9 mouse cellular contexts compared by ENCODE assay signal in genomic region chr9:58280259-58281109, GRCm38 (mm10). TPM values are rescaled to one million over a fixed set of nuclear protein-coding genes. Genes with fewer than 3 reads are reported as not detected.
DNase-seq lines count a peak whose midpoint lies in the region; ATAC-seq and TF ChIP-seq lines count a peak whose summit lies in the region.
"Had no signal": no experiment of that assay in that cellular context is flagged by ENCODE, and none has a peak within 500 bp of the region (broad histone marks: within the 10 kb centered on the region; RNA-seq: fewer than 3 reads in every experiment).

No protein-coding gene starts in this region.

- H3K27me3 ChIP-seq in embryonic facial prominence, embryonic 14.5 days (replicated peaks; ENCODE audit: control insufficient read depth, insufficient read depth, low read length), result no peaks in the 10 kb centered on the region
- H3K27me3 ChIP-seq in heart, embryonic 12.5 days (replicated peaks), result no peaks in the 10 kb centered on the region
- H3K27me3 ChIP-seq in kidney, embryonic 15.5 days, result no peaks in the 10 kb centered on the region
- no peaks in the 10 kb centered on the region for H3K27me3 ChIP-seq in limb, embryonic 14.5 days (ENCODE audit: control insufficient read depth, insufficient read depth, low read length)
- no peaks in the 10 kb centered on the region for H3K27me3 ChIP-seq in stomach, embryonic 14.5 days (ENCODE audit: control insufficient read depth, insufficient read depth, low read length)
- H3K27me3 ChIP-seq: embryonic facial prominence, embryonic 15.5 days had no signal

- 34% methylated on average over 9 of the region's 9 CpGs for whole genome bisulfite sequencing in embryonic facial prominence, embryonic 14.5 days
- WGBS in heart, embryonic 12.5 days, result 40% methylated on average over 9 of the region's 9 CpGs
- WGBS in kidney, embryonic 15.5 days, result 41% methylated on average over 9 of the region's 9 CpGs
- 36% methylated on average over 9 of the region's 9 CpGs for WGBS in limb, embryonic 14.5 days
- WGBS in stomach, embryonic 14.5 days, result 39% methylated on average over 9 of the region's 9 CpGs

- ATAC-seq in embryonic facial prominence, embryonic 14.5 days (ENCODE audit: low read depth), result peak; percentile 74
- peak; percentile 56; the same call in 1 of the 2 replicates for ATAC-seq in heart, embryonic 12.5 days (ENCODE audit: insufficient number of reproducible peaks, low FRiP score)
- ATAC-seq in kidney, embryonic 15.5 days (replicated peaks; ENCODE audit: low FRiP score), result peak; percentile 64; the same call in 1 of the 2 replicates
- peak; percentile 66 for ATAC-seq in limb, embryonic 14.5 days (ENCODE audit: low FRiP score, low read depth)
- peak; percentile 80 for ATAC-seq in monocyte, adult 5-6 weeks (replicated peaks; ENCODE audit: insufficient number of reproducible peaks, low FRiP score, low TSS enrichment, poor library complexity, severe bottlenecking)
- peak; percentile 74; the same call in 1 of the 2 replicates for ATAC-seq in stomach, embryonic 14.5 days (ENCODE audit: insufficient number of reproducible peaks, insufficient read depth, low FRiP score, low read depth)

- no peaks in the 10 kb centered on the region for H3K9me3 ChIP-seq in embryonic facial prominence, embryonic 14.5 days (ENCODE audit: control insufficient read depth, low read length)
- H3K9me3 ChIP-seq in heart, embryonic 12.5 days (replicated peaks), result no peaks in the 10 kb centered on the region
- no peaks in the 10 kb centered on the region for H3K9me3 ChIP-seq in kidney, embryonic 15.5 days (replicated peaks)
- no peaks in the 10 kb centered on the region for H3K9me3 ChIP-seq in limb, embryonic 14.5 days (ENCODE audit: control insufficient read depth, low read length)
- H3K9me3 ChIP-seq in stomach, embryonic 14.5 days (ENCODE audit: control insufficient read depth, low read depth, low read length), result no peaks in the 10 kb centered on the region
- H3K9me3 ChIP-seq: embryonic facial prominence, embryonic 15.5 days had no signal

- TF ChIP-seq POLR2A in limb, embryonic 14.5 days (IDR thresholded peaks at IDR 0.05; ENCODE audit: borderline replicate concordance, extremely low read depth, insufficient read depth, insufficient read length), result no peak

- no peak overlapping the region for H3K4me3 ChIP-seq in embryonic facial prominence, embryonic 14.5 days (ENCODE audit: low read depth, low read length)
- no peak overlapping the region for H3K4me3 ChIP-seq in heart, embryonic 12.5 days
- no peak overlapping the region for H3K4me3 ChIP-seq in kidney, embryonic 15.5 days (replicated peaks)
- H3K4me3 ChIP-seq in limb, embryonic 14.5 days (replicated peaks; ENCODE audit: low read length), result no peak overlapping the region
- no peak overlapping the region for H3K4me3 ChIP-seq in stomach, embryonic 14.5 days (ENCODE audit: low read depth, low read length)
- H3K4me3 ChIP-seq: embryonic facial prominence, embryonic 15.5 days had no signal

- peaks cover 9% of the 10 kb centered on the region for H3K4me1 ChIP-seq in embryonic facial prominence, embryonic 14.5 days (ENCODE audit: control insufficient read depth, insufficient read depth, low read length)
- H3K4me1 ChIP-seq in heart, embryonic 12.5 days (replicated peaks), result peaks cover 28% of the 10 kb centered on the region
- H3K4me1 ChIP-seq in kidney, embryonic 15.5 days, result peaks cover 19% of the 10 kb centered on the region
- H3K4me1 ChIP-seq in limb, embryonic 14.5 days (ENCODE audit: control insufficient read depth, insufficient read depth, low read length), result peaks cover 5% of the 10 kb centered on the region
- peaks cover 7% of the 10 kb centered on the region for H3K4me1 ChIP-seq in stomach, embryonic 14.5 days (ENCODE audit: control insufficient read depth, insufficient read depth, low read length)

- H3K27ac ChIP-seq in embryonic facial prominence, embryonic 14.5 days (replicated peaks; ENCODE audit: low read depth, low read length), result no peak overlapping the region
- no peak overlapping the region for H3K27ac ChIP-seq in heart, embryonic 12.5 days (ENCODE audit: poor library complexity, severe bottlenecking)
- no peak overlapping the region for H3K27ac ChIP-seq in kidney, embryonic 15.5 days
- H3K27ac ChIP-seq in limb, embryonic 14.5 days (replicated peaks; ENCODE audit: low read depth, low read length), result no peak overlapping the region
- H3K27ac ChIP-seq in stomach, embryonic 14.5 days (ENCODE audit: low read length), result no peak overlapping the region
- H3K27ac ChIP-seq: embryonic facial prominence, embryonic 15.5 days had no signal

- DNase-seq in CD4-positive helper T cell, adult 2 months (ENCODE audit: low read depth, low spot score), result peak; percentile 92
- peak; percentile 16 for DNase-seq in adrenal gland, postnatal 25 days
- DNase-seq in embryonic facial prominence, embryonic 14.5 days (ENCODE audit: low spot score), result peak; percentile 94
- DNase-seq in limb, embryonic 14.5 days (ENCODE audit: low spot score), result peak; percentile 86

- H3K4me2 ChIP-seq in embryonic facial prominence, embryonic 14.5 days (ENCODE audit: low read depth, low read length), result no peak overlapping the region
- peak overlapping the region; percentile 21; the same call in 1 of the 2 replicates for H3K4me2 ChIP-seq in heart, embryonic 12.5 days
- 0 out of 2 replicates have a peak overlapping the region, but pooled peaks have one; percentile 18 for H3K4me2 ChIP-seq in kidney, embryonic 15.5 days
- H3K4me2 ChIP-seq in limb, embryonic 14.5 days (replicated peaks; ENCODE audit: low read depth, low read length, severe bottlenecking), result no peak overlapping the region
- H3K4me2 ChIP-seq in stomach, embryonic 14.5 days (replicated peaks; ENCODE audit: low read depth, low read length), result no peak overlapping the region
- H3K4me2 ChIP-seq: embryonic facial prominence, embryonic 15.5 days had no signal

- H3K9ac ChIP-seq in embryonic facial prominence, embryonic 14.5 days (ENCODE audit: low read depth, low read length), result no peak overlapping the region
- H3K9ac ChIP-seq in heart, embryonic 12.5 days, result no peak overlapping the region
- no peak overlapping the region for H3K9ac ChIP-seq in kidney, embryonic 15.5 days
- no peak overlapping the region for H3K9ac ChIP-seq in limb, embryonic 14.5 days (ENCODE audit: low read depth, low read length, severe bottlenecking)
- H3K9ac ChIP-seq in stomach, embryonic 14.5 days (replicated peaks; ENCODE audit: low read depth, low read length), result no peak overlapping the region
- H3K9ac ChIP-seq: embryonic facial prominence, embryonic 15.5 days had no signal

- no peaks in the 10 kb centered on the region for H3K36me3 ChIP-seq in embryonic facial prominence, embryonic 14.5 days (ENCODE audit: control insufficient read depth, insufficient read depth, low read length)
- H3K36me3 ChIP-seq in heart, embryonic 12.5 days, result no peaks in the 10 kb centered on the region
- no peaks in the 10 kb centered on the region for H3K36me3 ChIP-seq in kidney, embryonic 15.5 days
- H3K36me3 ChIP-seq in limb, embryonic 14.5 days (ENCODE audit: control insufficient read depth, insufficient read depth, low read length), result no peaks in the 10 kb centered on the region
- H3K36me3 ChIP-seq in stomach, embryonic 14.5 days (ENCODE audit: control insufficient read depth, insufficient read depth, low read length), result no peaks in the 10 kb centered on the region
- H3K36me3 ChIP-seq: embryonic facial prominence, embryonic 15.5 days had no signal

RNA-seq across cellular contexts. Expression of gene Stoml1, which starts 27.5 kb away (rescaled TPM):
- total RNA-seq in adrenal gland, postnatal 25 days (2021), result 18.2 and 29.6 TPM in 2 replicates
- 25.0 and 34.1 TPM in 2 replicates for polyA plus RNA-seq in embryonic facial prominence, embryonic 14.5 days (2014; fragmentation: Nextera tagmentation; extraction: Ambion mirVana)
- 24.0 and 24.7 TPM in 2 replicates for polyA plus RNA-seq in heart, embryonic 12.5 days (2016; fragmentation: Nextera tagmentation; extraction: Ambion mirVana)
- 29.9 and 33.6 TPM in 2 replicates for polyA plus RNA-seq in kidney, embryonic 15.5 days (2015; fragmentation: Nextera tagmentation; extraction: Ambion mirVana)
- polyA plus RNA-seq in limb, embryonic 14.5 days (2012; rRNA removed), result 47.2 and 57.5 TPM in 2 replicates
- 28.7 and 30.4 TPM in 2 replicates for polyA plus RNA-seq in limb, embryonic 14.5 days (2014; fragmentation: Nextera tagmentation; extraction: Ambion mirVana)
- 11.3 to 14.2 TPM (median 13.0 TPM) in 3 replicates for total RNA-seq in monocyte, adult 5-6 weeks (2017)
- 27.0 and 30.3 TPM in 2 replicates for polyA plus RNA-seq in stomach, embryonic 14.5 days (2014; fragmentation: Nextera tagmentation; extraction: Ambion mirVana)

RNA-seq across cellular contexts. Expression of gene Pml, which starts 30.9 kb away (rescaled TPM):
- 23.6 and 35.1 TPM in 2 replicates for total RNA-seq in adrenal gland, postnatal 25 days (2021)
- polyA plus RNA-seq in embryonic facial prominence, embryonic 14.5 days (2014; fragmentation: Nextera tagmentation; extraction: Ambion mirVana), result 14.6 and 15.3 TPM in 2 replicates
- 15.2 and 15.5 TPM in 2 replicates for polyA plus RNA-seq in heart, embryonic 12.5 days (2016; fragmentation: Nextera tagmentation; extraction: Ambion mirVana)
- polyA plus RNA-seq in kidney, embryonic 15.5 days (2015; fragmentation: Nextera tagmentation; extraction: Ambion mirVana), result 21.0 and 24.7 TPM in 2 replicates
- polyA plus RNA-seq in limb, embryonic 14.5 days (2012; rRNA removed), result 22.4 and 24.8 TPM in 2 replicates
- 15.4 and 18.4 TPM in 2 replicates for polyA plus RNA-seq in limb, embryonic 14.5 days (2014; fragmentation: Nextera tagmentation; extraction: Ambion mirVana)
- total RNA-seq in monocyte, adult 5-6 weeks (2017), result 6.6 to 23.5 TPM (median 15.6 TPM) in 3 replicates
- polyA plus RNA-seq in stomach, embryonic 14.5 days (2014; fragmentation: Nextera tagmentation; extraction: Ambion mirVana), result 15.0 and 17.2 TPM in 2 replicates

RNA-seq across cellular contexts. Expression of gene Loxl1, which starts 32.5 kb away (rescaled TPM):
- total RNA-seq in adrenal gland, postnatal 25 days (2021), result 15.1 and 15.8 TPM in 2 replicates
- polyA plus RNA-seq in embryonic facial prominence, embryonic 14.5 days (2014; fragmentation: Nextera tagmentation; extraction: Ambion mirVana), result 68.7 and 74.1 TPM in 2 replicates
- polyA plus RNA-seq in heart, embryonic 12.5 days (2016; fragmentation: Nextera tagmentation; extraction: Ambion mirVana), result 57.4 and 62.4 TPM in 2 replicates
- polyA plus RNA-seq in kidney, embryonic 15.5 days (2015; fragmentation: Nextera tagmentation; extraction: Ambion mirVana), result 33.2 and 39.7 TPM in 2 replicates
- polyA plus RNA-seq in limb, embryonic 14.5 days (2012; rRNA removed), result 86.6 and 125 TPM in 2 replicates
- polyA plus RNA-seq in limb, embryonic 14.5 days (2014; fragmentation: Nextera tagmentation; extraction: Ambion mirVana), result 80.7 and 88.4 TPM in 2 replicates
- total RNA-seq in monocyte, adult 5-6 weeks (2017), result not detected in 3 replicates
- 32.2 and 38.5 TPM in 2 replicates for polyA plus RNA-seq in stomach, embryonic 14.5 days (2014; fragmentation: Nextera tagmentation; extraction: Ambion mirVana)

Comparison
In these comparisons a context has a peak if more than half of its experiments do, and no peak if none do; other contexts are left out.
1. DNase-seq: peak in every context shown above with its lines; median percentile 94 in embryonic facial prominence, embryonic 14.5 days; 92 in CD4-positive helper T cell, adult 2 months; 86 in limb, embryonic 14.5 days; 16 in adrenal gland, postnatal 25 days.
2. H3K4me2 ChIP-seq: peak in heart, embryonic 12.5 days (single experiment) and kidney, embryonic 15.5 days (single experiment); none in embryonic facial prominence, embryonic 14.5 days (single experiment), limb, embryonic 14.5 days (single experiment) and stomach, embryonic 14.5 days (single experiment).
3. Peak in every context shown above with its lines, with median percentiles within 50 percentile points of each other: ATAC-seq.